Mouse (Mus musculus) liver, adult 2 months (tissue): ENCODE results near the gene Htra1.

Experiments used
- CTCF ChIP-seq: fragments of 200-500 bp; IDR thresholded peaks from 2 replicates; pipeline ENCODE4 v1.5.1; 2011; ENCODE audit warnings: low read depth, low read length, control low read depth
- POLR2A ChIP-seq: fragments of 200-500 bp; IDR thresholded peaks from 2 replicates; pipeline ENCODE4 v1.6.1; 2011; ENCODE audit warnings: low read length, control low read depth; ENCODE audit not compliant: insufficient read depth; ENCODE audit errors: extremely low read depth

- TF ChIP-seq CTCF (no peak), POLR2A (no peak)
These were observed 3.0 kb downstream of the Htra1 start for GRCm38 (mm10) chr7:130938896-130939295.
